ENCODE assay signal across 28 mouse cellular contexts in the genomic region with DNA sequence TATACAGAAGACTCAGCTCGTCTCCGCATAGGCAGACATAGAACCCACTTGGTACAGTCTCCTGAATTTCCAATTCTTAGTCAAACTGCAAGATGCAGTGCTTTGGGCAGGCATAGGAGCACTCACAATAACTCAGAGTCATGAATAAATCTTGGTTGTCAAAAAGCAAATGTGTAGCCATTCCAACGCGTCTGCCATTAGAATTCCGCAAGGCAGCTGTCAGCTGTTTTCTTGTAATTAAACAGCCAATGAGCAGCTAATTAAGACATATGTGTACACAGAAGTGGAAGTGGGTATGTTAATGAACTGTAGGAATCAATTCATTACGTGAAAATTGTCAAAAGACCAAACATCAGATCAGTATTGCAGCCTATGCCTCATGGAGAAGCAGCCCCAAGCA. TPM values are rescaled to one million over a fixed set of nuclear protein-coding genes. Genes with fewer than 3 reads are reported as not detected.
DNase-seq lines count a peak whose midpoint lies in the region; ATAC-seq lines count a peak whose summit lies in the region.
"Had no signal": no experiment of that assay in that cellular context is flagged by ENCODE, and none has a peak within 500 bp of the region (broad histone marks: within the 10 kb centered on the region; RNA-seq: fewer than 3 reads in every experiment).

No protein-coding gene starts in this region.

- WGBS in forebrain, embryonic 15.5 days: 38% methylated on average over 6 of the region's 6 CpGs
- 81% methylated on average over 6 of the region's 6 CpGs for WGBS in forebrain, embryonic 11.5 days

- peak; percentile 69 for ATAC-seq in forebrain, embryonic 15.5 days (replicated peaks)
- no peak for ATAC-seq in forebrain, embryonic 11.5 days (replicated peaks; ENCODE audit: low FRiP score)
- ATAC-seq: liver, embryonic 12.5 days; lung, postnatal 0 days; Patski had no signal

- H3K4me2 ChIP-seq in forebrain, embryonic 15.5 days (replicated peaks): no peak overlapping the region
- H3K4me2 ChIP-seq in forebrain, embryonic 11.5 days (ENCODE audit: low read depth, low read length, severe bottlenecking): no peak overlapping the region
- H3K4me2 ChIP-seq: hindbrain, embryonic 12.5 days; liver, embryonic 12.5 days; midbrain, embryonic 12.5 days; neural tube, embryonic 12.5 days had no signal

- no peaks in the 10 kb centered on the region for H3K36me3 ChIP-seq in forebrain, embryonic 15.5 days
- no peaks in the 10 kb centered on the region for H3K36me3 ChIP-seq in forebrain, embryonic 11.5 days (ENCODE audit: control insufficient read depth, insufficient read depth, low read length)
- H3K36me3 ChIP-seq: hindbrain, embryonic 12.5 days; liver, embryonic 12.5 days; midbrain, embryonic 12.5 days; neural tube, embryonic 12.5 days had no signal

- H3K4me1 ChIP-seq in forebrain, embryonic 15.5 days: peaks cover 22% of the 10 kb centered on the region
- H3K4me1 ChIP-seq in forebrain, embryonic 11.5 days (replicated peaks; ENCODE audit: control insufficient read depth, insufficient read depth, low read length): no peaks in the 10 kb centered on the region
- H3K4me1 ChIP-seq: liver, embryonic 12.5 days; megakaryocyte, embryonic 14.5 days; neural tube, embryonic 12.5 days had no signal

- H3K4me3 ChIP-seq in forebrain, embryonic 15.5 days: no peak overlapping the region
- H3K4me3 ChIP-seq in forebrain, embryonic 11.5 days (ENCODE audit: low read depth, low read length): no peak overlapping the region
- H3K4me3 ChIP-seq: hindbrain, embryonic 12.5 days; liver, embryonic 12.5 days; megakaryocyte, embryonic 14.5 days; midbrain, embryonic 12.5 days; myocyte; neural tube, embryonic 12.5 days had no signal

- no peak for DNase-seq in forebrain, embryonic 11.5 days (ENCODE audit: low spot score)
- DNase-seq in layer of hippocampus, adult 11-12 months (ENCODE audit: low spot score): peak; percentile 21
- DNase-seq in layer of hippocampus, postnatal 25 days (ENCODE audit: extremely low spot score in 1 of 2, low spot score in 1 of 2): no peak
- DNase-seq in layer of hippocampus, adult 8-10 months (ENCODE audit: low spot score in 2 of 2): peak; percentile 16 to 35
- DNase-seq in layer of hippocampus, postnatal 36 days: peak; percentile 14 to 15
- no peak for DNase-seq in retina, embryonic 14.5 days (ENCODE audit: low spot score)
- DNase-seq in adrenal gland, adult 18-20 months (ENCODE audit: low spot score in 2 of 2): no peak
- DNase-seq: adrenal gland, postnatal 14 days; cerebellum, adult 18-20 months; cerebellum, postnatal 14 days; gastrocnemius, postnatal 14 days; heart, postnatal 14 days; kidney, adult 18-20 months; kidney, postnatal 4 days; left cerebral cortex, postnatal 4 days; lung, adult 18-20 months; lung, postnatal 4 days; thymus, adult 2 months; thymus, postnatal 36 days had no signal

- no peak overlapping the region for H3K27ac ChIP-seq in forebrain, embryonic 15.5 days (replicated peaks)
- no peak overlapping the region for H3K27ac ChIP-seq in forebrain, embryonic 11.5 days (ENCODE audit: low read depth, low read length)
- H3K27ac ChIP-seq: hindbrain, embryonic 12.5 days; liver, embryonic 12.5 days; midbrain, embryonic 12.5 days; neural tube, embryonic 12.5 days had no signal

- H3K27me3 ChIP-seq in forebrain, embryonic 15.5 days: no peaks in the 10 kb centered on the region
- no peaks in the 10 kb centered on the region for H3K27me3 ChIP-seq in forebrain, embryonic 11.5 days (ENCODE audit: control insufficient read depth, insufficient read depth, low read length)
- H3K27me3 ChIP-seq: hindbrain, embryonic 12.5 days; liver, embryonic 12.5 days; midbrain, embryonic 12.5 days; neural tube, embryonic 12.5 days; Patski had no signal

- no peak overlapping the region for H3K9ac ChIP-seq in forebrain, embryonic 15.5 days (replicated peaks)
- H3K9ac ChIP-seq in forebrain, embryonic 11.5 days (ENCODE audit: low read length): no peak overlapping the region
- H3K9ac ChIP-seq: hindbrain, embryonic 12.5 days; liver, embryonic 12.5 days; midbrain, embryonic 12.5 days; neural tube, embryonic 12.5 days had no signal

- no peaks in the 10 kb centered on the region for H3K9me3 ChIP-seq in forebrain, embryonic 15.5 days
- no peaks in the 10 kb centered on the region for H3K9me3 ChIP-seq in forebrain, embryonic 11.5 days (ENCODE audit: control insufficient read depth, low read length)
- H3K9me3 ChIP-seq: hindbrain, embryonic 12.5 days; liver, embryonic 12.5 days; midbrain, embryonic 12.5 days; neural tube, embryonic 12.5 days had no signal

RNA-seq across cellular contexts. Expression of gene Ice2, which starts 43.5 kb away (rescaled TPM):
- 14.4 and 16.4 TPM in 2 replicates for polyA plus RNA-seq in forebrain, embryonic 15.5 days (2015; fragmentation: Nextera tagmentation; extraction: Ambion mirVana)
- polyA plus RNA-seq in forebrain, embryonic 11.5 days (2014; fragmentation: Nextera tagmentation; extraction: Ambion mirVana): 21.3 and 22.6 TPM in 2 replicates
- total RNA-seq in layer of hippocampus, postnatal 25 days (2021): 10 to 100 TPM in 1 of 2 experiments, 1 to 10 TPM in 1; 9.8 to 10.9 TPM
- 10 to 100 TPM; 12.2 to 15.5 (median 13.5) TPM for total RNA-seq in layer of hippocampus, adult 8-10 months (2022)
- total RNA-seq in layer of hippocampus, postnatal 36 days (2021): 10 to 100 TPM; 13.6 to 14.4 TPM
- 10 to 100 TPM; 15.0 to 16.1 TPM for total RNA-seq in adrenal gland, adult 18-20 months (2021)

Comparison
In these comparisons a context has a peak if more than half of its experiments do, and no peak if none do; other contexts are left out.
1. DNase-seq: peak in layer of hippocampus, adult 11-12 months (single experiment), layer of hippocampus, adult 8-10 months (2 of 2) and layer of hippocampus, postnatal 36 days (2 of 2); none in forebrain, embryonic 11.5 days (single experiment), layer of hippocampus, postnatal 25 days (0 of 2), retina, embryonic 14.5 days (single experiment) and adrenal gland, adult 18-20 months (0 of 2).